ENCODE assay signal across 17 mouse cellular contexts in the genomic region with DNA sequence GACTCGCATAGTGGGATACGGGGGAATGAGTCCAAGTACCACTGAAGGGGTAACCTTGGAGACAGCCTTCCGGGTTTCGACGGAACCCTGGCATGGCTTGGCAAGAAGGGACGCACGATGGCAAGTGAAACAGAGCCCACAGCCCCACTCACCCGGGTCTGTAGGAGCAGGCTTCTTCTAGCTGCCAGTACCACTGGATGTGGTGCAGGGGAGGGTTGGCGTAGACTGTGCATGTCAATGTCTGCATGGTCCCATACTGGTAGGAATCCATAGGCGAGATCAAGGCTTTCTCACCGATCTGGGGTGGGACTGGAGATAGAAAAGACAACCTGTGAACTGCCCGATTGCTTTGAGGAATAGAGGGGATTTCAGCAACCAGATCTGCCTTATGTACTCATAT. TPM values are rescaled to one million over a fixed set of nuclear protein-coding genes. Genes with fewer than 3 reads are reported as not detected.
DNase-seq lines count a peak whose midpoint lies in the region; ATAC-seq lines count a peak whose summit lies in the region.
"Had no signal": no experiment of that assay in that cellular context is flagged by ENCODE, and none has a peak within 500 bp of the region (broad histone marks: within the 10 kb centered on the region; RNA-seq: fewer than 3 reads in every experiment).

No protein-coding gene starts in this region.

- no peak for DNase-seq in heart, embryonic 10.5 days (ENCODE audit: low spot score)
- DNase-seq in heart, adult 9 months (ENCODE audit: low spot score in 2 of 2), result no peak
- no peak for DNase-seq in right cerebral cortex, adult 18-20 months
- DNase-seq: B cell, adult 2 months; cerebellum, adult 9-10 months; layer of hippocampus, postnatal 36 days; left cerebral cortex, postnatal 4 days; midbrain, embryonic 14.5 days; spleen, adult 18-20 months; thymus, adult 18-20 months had no signal

- H3K36me3 ChIP-seq in heart, embryonic 10.5 days, result peaks cover 34% of the 10 kb centered on the region; the same call in 1 of the 2 replicates
- H3K36me3 ChIP-seq in megakaryocyte, embryonic 14.5 days (replicated peaks; ENCODE audit: low read length), result peaks cover 73% of the 10 kb centered on the region
- no peaks in the 10 kb centered on the region for H3K36me3 ChIP-seq in liver, embryonic 12.5 days
- no peaks in the 10 kb centered on the region for H3K36me3 ChIP-seq in forebrain, embryonic 16.5 days (ENCODE audit: control insufficient read depth, insufficient read depth)
- H3K36me3 ChIP-seq: hindbrain, embryonic 13.5 days had no signal

- peak overlapping the region; percentile 65 for H3K4me2 ChIP-seq in liver, embryonic 12.5 days
- no peak overlapping the region for H3K4me2 ChIP-seq in forebrain, embryonic 16.5 days (ENCODE audit: low read length)
- H3K4me2 ChIP-seq: hindbrain, embryonic 13.5 days had no signal

- H3K27ac ChIP-seq in heart, embryonic 10.5 days, result peak overlapping the region; percentile 42
- H3K27ac ChIP-seq in liver, embryonic 12.5 days, result peak overlapping the region; percentile 17; the same call in 1 of the 2 replicates
- H3K27ac ChIP-seq in forebrain, embryonic 16.5 days (ENCODE audit: low read length), result no peak overlapping the region
- H3K27ac ChIP-seq: hindbrain, embryonic 13.5 days had no signal

- no peaks in the 10 kb centered on the region for H3K27me3 ChIP-seq in heart, embryonic 10.5 days (ENCODE audit: insufficient read depth, poor library complexity, severe bottlenecking)
- peaks cover 1% of the 10 kb centered on the region for H3K27me3 ChIP-seq in megakaryocyte, embryonic 14.5 days (replicated peaks)
- peaks cover 17% of the 10 kb centered on the region; the same call in 1 of the 2 replicates for H3K27me3 ChIP-seq in liver, embryonic 12.5 days (replicated peaks)
- H3K27me3 ChIP-seq in forebrain, embryonic 16.5 days (replicated peaks; ENCODE audit: control insufficient read depth, insufficient read depth, low read length), result no peaks in the 10 kb centered on the region
- H3K27me3 ChIP-seq: hindbrain, embryonic 13.5 days; Patski had no signal

- H3K9me3 ChIP-seq in heart, embryonic 10.5 days, result no peaks in the 10 kb centered on the region
- H3K9me3 ChIP-seq in megakaryocyte, embryonic 14.5 days, result peaks cover 29% of the 10 kb centered on the region
- H3K9me3 ChIP-seq in liver, embryonic 12.5 days (replicated peaks), result no peaks in the 10 kb centered on the region
- H3K9me3 ChIP-seq in forebrain, embryonic 16.5 days (ENCODE audit: control insufficient read depth, low read length), result no peaks in the 10 kb centered on the region
- H3K9me3 ChIP-seq: hindbrain, embryonic 13.5 days had no signal

- H3K9ac ChIP-seq in liver, embryonic 12.5 days, result 0 out of 2 replicates have a peak overlapping the region, but pooled peaks have one; percentile 5
- no peak overlapping the region for H3K9ac ChIP-seq in forebrain, embryonic 16.5 days (replicated peaks; ENCODE audit: low read depth, low read length)
- H3K9ac ChIP-seq: hindbrain, embryonic 13.5 days had no signal

- 71% methylated on average over 12 of the region's 12 CpGs for WGBS in heart, embryonic 10.5 days
- WGBS in liver, embryonic 12.5 days (ENCODE audit: insufficient replicate concordance), result 31% methylated on average over 12 of the region's 12 CpGs
- WGBS in forebrain, embryonic 16.5 days, result 93% methylated on average over 12 of the region's 12 CpGs

- no peak for ATAC-seq in megakaryocyte, adult 5-6 weeks (ENCODE audit: poor library complexity, severe bottlenecking)
- ATAC-seq in liver, embryonic 12.5 days, result peak; percentile 43
- ATAC-seq in forebrain, embryonic 16.5 days, result no peak
- ATAC-seq: activated CD4-positive, CD25-positive, alpha-beta regulatory T cell, adult 4 months; Patski had no signal

- H3K4me3 ChIP-seq in heart, embryonic 10.5 days, result no peak overlapping the region
- H3K4me3 ChIP-seq in megakaryocyte, embryonic 14.5 days (replicated peaks), result peak overlapping the region; percentile 40
- peak overlapping the region; percentile 27 for H3K4me3 ChIP-seq in liver, embryonic 12.5 days
- no peak overlapping the region for H3K4me3 ChIP-seq in forebrain, embryonic 16.5 days (replicated peaks; ENCODE audit: low read length)
- H3K4me3 ChIP-seq: hindbrain, embryonic 13.5 days had no signal

- H3K4me1 ChIP-seq in heart, embryonic 10.5 days, result peaks cover 23% of the 10 kb centered on the region
- peaks cover 28% of the 10 kb centered on the region for H3K4me1 ChIP-seq in megakaryocyte, embryonic 14.5 days
- peaks cover 39% of the 10 kb centered on the region for H3K4me1 ChIP-seq in liver, embryonic 12.5 days
- H3K4me1 ChIP-seq in forebrain, embryonic 16.5 days (replicated peaks; ENCODE audit: control insufficient read depth, insufficient read depth, low read length), result no peaks in the 10 kb centered on the region
- H3K4me1 ChIP-seq: hindbrain, embryonic 13.5 days had no signal

RNA-seq across cellular contexts. Expression of a gene that starts 15.7 kb away (rescaled TPM):
- 36.7 and 48.1 TPM in 2 replicates for polyA plus RNA-seq in heart, embryonic 10.5 days (2016; fragmentation: Nextera tagmentation; extraction: Ambion mirVana)
- 0.45 TPM in 1 of 2 replicates, not detected in the other for polyA plus RNA-seq in megakaryocyte, embryonic 14.5 days (2012; ENCODE audit: insufficient read depth, low replicate concordance)
- total RNA-seq in megakaryocyte, adult 5-6 weeks (2015), result 0.07 TPM in 1 of 2 replicates, not detected in the other
- 0.07 TPM in 1 of 2 replicates, not detected in the other for total RNA-seq in megakaryocyte, adult 5-6 weeks (2017)
- polyA plus RNA-seq in liver, embryonic 12.5 days (2016; fragmentation: Nextera tagmentation; extraction: Ambion mirVana), result 16.7 and 18.6 TPM in 2 replicates
- polyA plus RNA-seq in forebrain, embryonic 16.5 days (2015; fragmentation: Nextera tagmentation; extraction: Ambion mirVana), result 22.8 and 26.0 TPM in 2 replicates
- polyA plus RNA-seq: Patski had no signal

Comparison
In these comparisons a context has a peak if more than half of its experiments do, and no peak if none do; other contexts are left out.
1. H3K4me3 ChIP-seq: peak in megakaryocyte, embryonic 14.5 days (single experiment) and liver, embryonic 12.5 days (single experiment); none in heart, embryonic 10.5 days (single experiment) and forebrain, embryonic 16.5 days (single experiment).
2. RNA of a gene that starts 15.7 kb away (polyA plus RNA-seq): 36.7 to 48.1 TPM in heart, embryonic 10.5 days, 22.8 to 26.0 TPM in forebrain, embryonic 16.5 days and 16.7 to 18.6 TPM in liver, embryonic 12.5 days; 0.45 TPM in megakaryocyte, embryonic 14.5 days; every median in the first group is over 10 times any median in the second.